Mouse (Mus musculus) cerebellum, adult 11-12 months (tissue): Measurements from ENCODE around the gene Flt1.
"Not testable (repeated sequence)": the region's sequence is repeated elsewhere in the genome, so short reads cannot be mapped to it uniquely, and the experiment has no call there.

ENCODE experiments used
- DNase-seq: peaks from one replicate; pipeline ENCODE4 v3.0.0; 2022

The Flt1 gene

DNA sequence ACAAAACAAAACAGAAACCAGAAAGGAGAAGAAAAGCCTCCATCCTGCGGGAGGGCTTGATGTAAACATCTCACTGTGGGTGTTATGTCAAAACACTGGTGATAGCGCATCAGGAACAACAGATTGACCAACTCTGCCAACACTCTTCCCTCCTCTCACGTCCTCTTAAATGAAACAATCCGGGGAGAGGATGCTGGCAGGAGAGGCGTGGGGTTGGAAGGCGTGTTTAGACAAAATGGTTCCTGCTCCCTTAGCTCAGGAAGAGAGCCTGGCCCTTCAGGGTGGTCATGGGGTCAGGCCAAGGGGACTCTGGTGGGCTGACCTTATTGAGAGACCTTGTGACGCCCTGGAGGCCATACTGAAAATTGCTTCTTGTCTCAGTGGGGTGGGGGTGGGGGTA lies 65.9 kb downstream of the Flt1 start:
- DNase-seq: no peak

DNA sequence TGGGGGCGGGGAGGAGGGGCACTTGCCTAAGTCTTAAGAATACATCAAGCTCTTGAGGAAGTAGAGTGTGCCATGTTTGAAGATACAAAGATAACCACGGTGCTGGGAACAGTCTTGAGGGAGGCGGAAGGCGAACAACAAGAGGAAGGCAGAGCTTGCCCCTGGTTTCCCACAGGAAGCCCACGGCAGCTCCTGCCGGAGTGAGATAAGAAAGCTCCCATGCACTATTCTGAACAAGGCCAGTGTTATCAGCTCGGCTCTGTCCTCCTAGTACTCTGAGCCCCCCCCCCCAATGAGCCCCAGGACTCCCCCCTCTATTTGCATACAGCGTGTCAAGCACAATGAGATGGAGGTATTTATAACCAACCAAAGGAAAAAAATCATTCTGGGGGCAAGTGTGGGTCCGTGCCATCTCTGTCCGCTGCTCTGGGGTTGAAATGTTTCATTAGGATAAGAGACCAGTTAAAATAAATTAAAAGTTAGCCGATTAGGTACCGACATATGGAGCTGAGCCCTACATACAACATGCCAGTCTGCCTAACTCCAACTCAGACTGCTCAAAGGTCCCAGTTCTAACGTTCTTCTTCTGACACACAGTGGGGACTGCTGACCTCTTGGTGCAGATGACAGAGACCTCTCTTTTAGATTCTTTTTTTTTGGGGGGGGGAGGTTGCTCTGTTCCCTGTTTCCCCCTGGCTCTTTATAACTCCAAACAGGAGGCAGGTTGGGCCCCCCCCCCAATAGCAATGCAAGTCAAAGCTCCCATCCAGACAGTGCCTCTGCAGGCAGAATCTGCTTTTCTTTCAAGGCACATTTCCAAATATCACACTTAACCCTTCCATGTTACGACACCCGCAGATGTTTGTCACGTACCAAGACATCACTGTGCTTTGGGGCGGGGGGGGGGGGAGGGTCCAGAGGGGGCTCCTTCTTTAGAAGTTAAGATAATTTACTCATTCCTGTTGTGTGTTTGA lies 67.6 kb downstream of the Flt1 start:
- no peak for DNase-seq

DNA sequence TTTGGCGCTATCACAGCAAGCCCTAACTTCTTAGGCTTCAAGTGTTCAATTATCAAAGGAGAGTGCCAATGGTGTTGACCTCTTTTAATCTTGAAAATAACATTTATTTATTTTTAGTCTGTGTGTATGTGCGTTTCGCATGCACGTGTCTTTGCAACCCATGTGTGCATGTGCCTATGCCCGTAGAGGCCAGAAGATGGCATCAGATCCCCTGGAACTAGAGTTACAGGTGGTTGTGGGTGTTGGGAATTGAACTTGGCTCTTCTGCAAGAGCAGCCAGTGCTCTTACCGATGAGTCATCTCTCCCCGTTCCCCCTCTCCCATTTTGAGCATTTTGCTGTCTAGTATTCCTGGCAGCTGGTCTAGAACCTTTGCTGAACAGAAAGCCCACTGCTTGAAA lies 70.0 kb downstream of the Flt1 start:
- no peak for DNase-seq

DNA sequence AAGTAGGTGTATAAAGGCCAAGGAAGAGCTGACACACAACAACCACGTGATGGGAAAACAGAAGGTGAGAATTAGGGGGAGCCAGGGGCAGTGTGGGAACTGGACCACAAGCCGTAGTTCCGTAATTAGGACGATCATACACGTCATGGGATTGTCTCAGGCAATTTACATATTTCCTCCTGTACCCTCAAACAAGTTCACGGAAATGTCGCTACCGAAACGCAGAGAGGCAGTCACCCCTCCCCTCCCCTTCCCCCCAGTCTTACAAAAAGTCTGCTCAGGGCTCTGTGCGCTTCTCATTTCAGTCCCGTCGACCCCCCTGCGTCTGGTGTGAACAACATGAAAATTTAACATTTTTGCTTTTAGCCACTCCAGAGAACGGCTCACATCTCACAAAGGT lies 74.6 kb downstream of the Flt1 start:
- DNase-seq: no peak

DNA sequence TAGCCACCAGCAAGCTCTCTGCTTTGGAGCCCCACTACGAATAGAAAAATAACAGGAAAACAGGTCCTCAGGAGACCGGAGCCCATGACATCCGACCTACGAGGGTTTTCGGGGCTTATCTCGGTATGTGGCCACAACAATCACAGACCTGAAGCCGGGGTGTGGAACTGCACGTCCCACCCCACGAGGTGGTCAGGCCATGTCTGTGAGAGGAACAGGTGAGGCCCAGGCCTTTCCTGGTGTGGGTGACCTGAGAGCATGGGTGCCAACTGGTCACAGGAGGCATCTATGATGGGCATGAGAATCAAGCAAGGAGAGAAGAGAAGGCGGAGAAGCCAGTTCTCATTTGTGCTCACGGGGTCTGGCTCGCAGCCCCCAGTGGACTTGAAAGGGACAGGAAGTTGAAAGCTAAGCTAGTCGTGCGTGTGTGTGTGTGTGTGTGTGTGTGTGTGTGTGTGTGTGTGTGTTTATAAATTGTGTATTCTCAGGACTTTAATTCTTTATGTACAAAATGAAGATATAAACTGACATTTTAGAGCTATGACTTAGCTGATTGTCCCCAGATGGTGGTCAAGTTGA lies 79.4 kb downstream of the Flt1 start:
- no peak for DNase-seq

DNA sequence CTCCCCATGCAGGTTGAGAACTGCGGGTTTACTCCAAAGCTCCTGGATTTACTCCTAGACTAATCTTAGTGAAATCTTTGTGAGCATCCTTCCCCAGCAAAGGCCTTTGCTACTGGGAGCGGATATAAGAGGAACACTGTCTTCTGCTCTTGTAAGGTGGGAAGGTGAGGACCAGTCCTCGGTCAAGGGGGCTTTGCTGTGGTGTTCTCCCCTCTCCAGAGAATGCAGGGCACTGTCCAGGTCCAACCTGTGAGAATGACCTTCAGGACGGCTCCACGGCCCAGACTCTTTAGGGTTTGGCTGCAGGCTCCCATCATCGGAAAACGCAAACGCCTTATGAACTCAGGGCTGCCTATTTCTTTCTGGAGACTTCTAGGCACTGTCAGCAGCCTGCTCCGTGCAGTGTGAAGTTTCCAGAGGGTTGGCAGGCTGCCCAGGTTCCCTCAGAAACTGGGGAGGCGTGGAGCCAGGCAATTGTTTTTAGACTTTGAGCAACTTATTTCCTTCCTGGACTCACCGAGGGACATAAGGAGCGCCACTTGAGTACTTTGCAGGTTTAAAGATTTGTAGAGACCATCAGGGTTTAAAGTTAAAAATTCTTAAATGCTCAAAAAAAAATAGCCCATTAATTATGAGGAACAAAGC lies 80.7 kb downstream of the Flt1 start:
- DNase-seq: no peak

DNA sequence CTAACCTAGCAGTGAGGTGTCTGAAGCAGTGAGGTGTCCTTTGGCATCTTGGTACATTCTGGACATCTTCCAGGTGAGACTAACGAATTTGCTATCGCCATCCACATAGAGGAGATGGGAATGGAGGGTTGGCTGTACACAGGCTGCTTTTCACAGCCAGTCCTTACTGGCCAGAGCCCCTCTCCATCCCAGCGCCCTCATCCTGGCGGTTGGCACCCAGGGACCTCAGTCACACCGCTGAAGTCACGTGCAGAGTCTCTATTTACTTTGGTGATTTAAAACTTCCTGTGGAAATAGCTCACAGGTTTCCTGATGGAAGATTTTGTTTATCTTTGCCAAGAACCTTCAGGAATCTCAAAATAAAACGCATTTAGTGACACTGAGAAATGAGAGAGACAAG lies 84.4 kb downstream of the Flt1 start:
- no peak for DNase-seq

DNA sequence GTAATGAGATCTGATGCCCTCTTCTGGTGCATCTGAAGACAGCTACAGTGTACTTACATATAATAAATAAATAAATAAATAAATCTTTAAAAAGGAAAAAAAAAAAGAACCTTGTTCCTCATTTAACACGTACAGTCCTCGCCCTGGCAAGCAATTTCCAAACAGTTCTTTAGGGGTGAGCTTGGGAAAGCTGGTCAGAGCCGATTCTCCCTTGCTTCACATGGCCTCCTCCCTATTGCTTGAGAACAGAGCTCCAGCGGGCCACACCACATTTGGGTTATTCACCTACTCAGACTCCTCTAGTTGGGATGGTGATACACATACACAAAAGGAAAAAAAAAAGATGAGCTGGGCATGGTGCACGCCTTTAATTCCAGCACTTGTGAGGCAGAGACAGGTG lies 85.9 kb downstream of the Flt1 start:
- no peak for DNase-seq

DNA sequence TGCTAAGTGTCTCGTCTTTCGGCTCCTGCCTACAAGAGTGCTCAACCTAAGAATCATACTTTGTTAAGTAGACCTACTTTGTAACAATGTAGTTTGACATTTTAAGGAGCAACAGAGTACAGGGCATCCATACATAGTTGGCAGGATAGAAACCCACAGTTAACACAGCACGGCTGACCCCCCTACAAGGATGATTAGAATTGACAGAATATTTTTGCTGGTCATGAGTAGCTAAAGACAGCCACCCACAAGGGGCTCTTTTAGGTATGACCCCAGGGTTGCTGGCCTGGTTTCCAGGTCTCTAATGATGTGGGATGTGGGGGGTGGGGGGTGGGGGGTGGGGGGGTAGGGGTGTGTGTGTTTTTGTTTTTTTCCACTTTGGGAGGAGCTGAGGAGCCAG lies 89.1 kb downstream of the Flt1 start:
- DNase-seq: no peak

DNA sequence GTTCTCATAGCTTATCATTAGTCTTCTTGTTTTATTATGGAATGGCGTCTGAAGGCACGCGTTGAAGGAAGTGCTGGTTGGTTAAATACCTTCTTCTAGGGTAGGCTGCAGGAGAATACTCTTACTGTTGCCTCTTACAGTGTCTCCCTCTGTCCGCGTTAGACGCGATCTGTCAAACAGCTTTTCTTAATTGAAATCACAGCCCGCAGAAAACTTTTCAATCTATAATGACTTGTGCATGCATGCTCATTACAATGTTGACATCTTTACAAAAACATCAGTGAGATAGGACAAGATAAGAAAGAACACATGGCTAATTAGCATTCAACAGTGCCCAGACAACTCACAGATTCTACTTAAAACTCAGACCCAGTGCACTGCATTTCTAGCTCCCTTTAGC lies 89.9 kb downstream of the Flt1 start:
- DNase-seq: no peak

DNA sequence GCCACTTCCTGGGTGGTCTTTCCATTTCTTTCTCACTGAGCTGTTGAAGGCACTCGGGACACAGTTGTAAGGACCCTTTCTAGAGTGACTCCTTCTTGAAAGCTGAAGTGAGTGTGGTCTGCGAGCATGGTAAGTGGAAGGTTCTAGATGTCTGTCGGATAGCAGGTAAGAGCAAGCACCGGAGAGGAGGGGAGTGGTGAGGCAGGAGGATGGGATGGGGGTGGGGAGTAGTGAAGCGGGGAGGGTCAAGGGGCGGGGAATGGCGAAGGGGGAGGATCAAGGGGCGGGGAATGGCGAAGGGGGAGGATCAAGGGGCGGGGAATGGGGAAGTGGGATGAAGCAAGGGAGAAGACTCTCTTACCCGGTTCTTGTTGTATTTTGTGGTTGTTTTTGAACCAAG lies 91.8 kb downstream of the Flt1 start:
- no peak for DNase-seq

DNA sequence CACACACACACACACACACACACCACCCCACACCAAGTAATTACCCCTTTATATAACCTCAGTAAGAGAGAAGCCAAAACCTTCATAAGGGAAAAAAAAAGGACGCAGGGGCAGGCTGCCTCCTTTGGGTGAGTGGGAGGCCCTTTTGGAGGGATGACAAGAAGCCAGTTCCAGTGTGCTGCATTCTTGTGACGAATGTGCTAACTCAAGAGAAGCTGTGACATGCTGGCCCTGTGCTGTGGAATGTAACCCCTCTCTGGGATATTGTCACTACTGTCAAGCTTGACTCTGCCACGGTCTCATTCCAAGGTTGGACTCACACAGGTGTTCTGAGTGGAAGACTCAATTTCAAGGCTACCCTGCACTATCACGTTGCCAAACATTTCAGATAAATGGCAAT lies 93.1 kb downstream of the Flt1 start:
- DNase-seq: no peak

DNA sequence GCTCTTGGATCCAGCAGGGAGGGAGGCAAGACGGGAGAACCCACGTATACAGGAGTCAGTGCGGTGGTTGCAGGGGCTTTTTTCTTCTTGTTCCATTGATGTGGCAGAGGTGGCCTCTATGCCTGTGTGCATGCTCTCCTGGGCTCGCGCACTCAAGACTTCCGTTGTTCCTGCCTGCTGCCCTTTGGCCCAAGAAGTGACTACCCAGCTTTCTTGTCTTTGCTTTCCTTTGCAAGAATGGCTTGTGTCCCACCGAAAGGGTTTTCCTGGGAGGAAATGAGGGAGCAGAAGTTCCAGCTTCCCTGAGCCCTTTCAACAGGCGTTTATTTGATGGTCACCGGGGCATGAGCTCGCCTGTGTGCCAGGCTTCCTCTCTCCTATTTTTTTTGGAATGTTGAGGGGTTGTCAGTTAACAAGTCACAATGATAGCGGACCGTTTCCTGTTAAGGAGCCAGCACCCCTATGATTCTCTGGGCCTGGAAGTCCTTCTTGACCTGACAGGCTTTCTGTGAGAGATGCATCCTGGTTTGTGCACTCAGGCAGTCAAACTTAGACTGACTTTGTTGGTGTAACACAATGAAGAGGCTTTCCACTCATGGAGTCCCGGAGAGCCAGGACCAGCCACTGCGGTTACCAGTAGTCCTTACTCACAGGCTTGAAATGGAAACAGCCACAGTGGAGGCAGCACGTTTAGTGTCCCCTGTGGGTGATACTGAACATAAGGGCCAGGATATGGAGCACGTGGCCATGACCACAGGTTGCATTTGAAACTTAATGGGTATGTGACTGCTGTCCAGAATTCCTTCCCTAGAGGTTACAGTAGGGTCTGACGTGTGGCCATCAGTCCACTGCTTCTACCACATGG lies 95.2 kb downstream of the Flt1 start:
- DNase-seq: no peak

DNA sequence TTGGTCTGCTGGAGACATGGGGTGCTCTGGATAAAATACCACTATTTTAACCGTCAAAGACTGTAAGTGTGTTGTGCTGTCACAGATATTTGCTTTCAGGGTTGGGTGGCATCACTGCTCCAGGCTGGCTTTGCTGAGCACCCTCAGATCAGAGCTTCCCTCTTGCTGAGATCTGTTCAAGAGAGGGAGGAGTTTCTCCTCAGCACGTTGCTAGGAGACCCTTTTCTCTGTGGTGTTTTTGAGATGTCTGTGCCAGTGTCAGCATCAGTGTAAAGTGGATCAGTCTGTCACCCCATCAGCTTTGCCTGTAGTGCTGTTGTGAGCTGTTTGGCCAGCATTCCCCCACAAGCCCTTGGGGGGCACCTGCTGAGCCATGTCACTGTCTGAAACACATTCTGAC lies 98.9 kb downstream of the Flt1 start:
- DNase-seq: no peak

DNA sequence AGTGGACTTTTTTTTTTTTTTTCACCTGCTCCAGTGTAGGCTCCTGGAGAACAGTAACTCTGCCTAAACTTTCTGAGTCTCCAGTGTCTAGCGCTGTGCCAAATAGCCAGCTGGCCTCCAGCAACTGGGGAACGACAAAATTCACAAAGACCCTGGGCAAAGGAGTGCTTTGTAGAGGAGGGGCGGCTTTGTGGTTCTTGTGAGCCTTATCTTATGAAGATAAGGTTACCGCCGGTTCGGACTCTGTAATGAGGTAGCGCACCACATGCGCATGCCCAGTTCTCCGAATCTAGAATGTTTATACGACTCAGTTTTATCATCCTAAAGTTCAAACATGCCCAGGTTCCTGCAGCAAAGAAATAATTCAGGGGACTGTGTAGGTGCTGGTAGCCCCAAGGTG lies 102.1 kb downstream of the Flt1 start:
- no peak for DNase-seq

DNA sequence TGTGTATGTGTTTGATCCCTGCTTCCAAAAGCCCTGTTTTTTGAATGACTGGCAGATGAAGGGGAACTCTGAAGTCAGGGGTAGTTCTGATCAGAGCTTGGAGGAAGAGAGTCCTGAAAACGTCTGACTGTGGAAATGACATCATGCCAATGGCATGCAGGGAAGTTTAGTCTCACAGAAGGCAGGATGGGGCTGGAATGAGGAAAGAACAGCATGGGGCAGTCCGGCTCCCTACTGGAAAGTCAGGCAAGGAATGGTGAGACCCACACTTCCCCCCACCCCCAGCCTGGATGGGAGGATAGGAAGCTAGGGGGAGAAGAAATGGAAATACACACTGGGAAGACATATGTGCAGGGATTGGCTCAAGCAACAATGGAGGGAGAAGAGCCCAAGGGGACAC lies 105.6 kb downstream of the Flt1 start:
- DNase-seq: no peak

DNA sequence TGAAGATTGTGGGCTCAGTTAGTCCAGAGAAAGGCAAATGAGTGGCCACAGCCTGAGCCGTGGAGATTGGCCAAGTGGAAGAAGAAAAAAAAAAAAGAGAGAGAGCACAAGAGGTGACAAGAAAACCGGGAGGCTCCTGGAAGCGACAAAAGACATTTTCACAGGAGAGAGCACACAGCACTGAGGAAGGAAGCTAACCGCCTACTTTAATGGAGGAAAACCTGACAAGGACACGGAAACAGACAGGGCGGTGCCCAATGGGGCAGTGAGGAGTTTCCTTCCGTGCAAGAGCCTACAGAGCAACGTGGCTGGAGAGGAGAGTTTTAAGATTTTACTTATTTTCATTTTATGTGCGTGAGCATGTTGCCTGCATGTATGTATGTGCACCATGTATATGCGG lies 107.6 kb downstream of the Flt1 start:
- DNase-seq: no peak

DNA sequence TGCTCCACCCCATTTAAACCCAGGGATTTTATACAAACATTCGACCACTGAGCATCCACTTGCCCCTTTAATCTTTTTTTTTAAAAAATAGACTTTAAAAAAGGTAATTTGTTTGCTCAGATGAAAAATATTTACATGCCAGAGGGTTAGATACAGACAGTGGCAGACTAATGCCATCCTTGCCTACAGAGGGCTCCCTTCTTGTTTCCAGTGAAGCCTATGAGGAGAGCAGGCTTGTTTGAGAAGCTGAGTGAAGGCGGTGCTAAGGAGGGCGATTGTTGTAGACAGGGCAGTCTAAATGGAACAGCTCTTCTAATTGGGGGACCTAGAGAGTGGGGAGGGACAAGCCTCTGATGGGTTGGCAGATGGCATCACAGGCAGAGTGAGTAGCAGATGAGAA lies 109.4 kb downstream of the Flt1 start:
- DNase-seq: no peak

DNA sequence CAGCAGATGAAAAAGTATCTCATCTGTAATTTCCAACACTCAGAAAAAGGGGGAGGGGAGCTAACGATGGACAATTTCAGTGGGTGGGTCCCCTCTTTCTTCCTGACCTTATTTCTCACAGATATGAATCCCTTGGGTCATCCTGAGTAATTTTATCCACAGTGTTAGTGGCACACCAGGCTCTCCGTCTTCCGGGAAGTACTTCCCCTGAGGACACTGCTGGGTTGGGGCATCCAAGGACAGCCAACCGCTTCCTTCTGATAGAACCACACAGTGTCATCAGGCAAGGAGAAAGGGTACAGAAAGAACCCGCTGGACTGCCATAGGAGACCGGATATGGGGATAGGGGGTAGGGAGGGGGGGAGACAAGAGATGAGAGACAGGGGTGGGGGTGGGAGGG lies 111.2 kb downstream of the Flt1 start:
- DNase-seq: no peak

DNA sequence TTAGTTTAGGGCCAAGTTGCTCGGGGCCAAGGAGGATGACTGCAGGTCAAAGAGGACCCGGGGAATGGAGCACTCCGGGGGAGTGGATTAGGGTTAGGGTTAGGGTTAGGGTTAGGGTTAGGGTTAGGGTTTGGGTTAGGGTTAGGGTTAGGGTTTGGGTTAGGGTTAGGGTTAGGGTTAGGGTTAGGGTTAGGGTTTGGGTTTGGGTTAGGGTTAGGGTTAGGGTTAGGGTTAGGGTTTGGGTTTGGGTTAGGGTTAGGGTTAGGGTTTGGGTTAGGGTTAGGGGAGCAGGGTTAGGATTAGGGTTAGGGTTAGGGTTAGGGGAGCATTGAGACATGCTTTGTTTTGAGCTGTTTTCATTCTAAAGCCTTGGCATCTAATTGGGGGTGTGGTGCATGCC lies 114.5 kb downstream of the Flt1 start:
- DNase-seq: not testable (repeated sequence)

DNA sequence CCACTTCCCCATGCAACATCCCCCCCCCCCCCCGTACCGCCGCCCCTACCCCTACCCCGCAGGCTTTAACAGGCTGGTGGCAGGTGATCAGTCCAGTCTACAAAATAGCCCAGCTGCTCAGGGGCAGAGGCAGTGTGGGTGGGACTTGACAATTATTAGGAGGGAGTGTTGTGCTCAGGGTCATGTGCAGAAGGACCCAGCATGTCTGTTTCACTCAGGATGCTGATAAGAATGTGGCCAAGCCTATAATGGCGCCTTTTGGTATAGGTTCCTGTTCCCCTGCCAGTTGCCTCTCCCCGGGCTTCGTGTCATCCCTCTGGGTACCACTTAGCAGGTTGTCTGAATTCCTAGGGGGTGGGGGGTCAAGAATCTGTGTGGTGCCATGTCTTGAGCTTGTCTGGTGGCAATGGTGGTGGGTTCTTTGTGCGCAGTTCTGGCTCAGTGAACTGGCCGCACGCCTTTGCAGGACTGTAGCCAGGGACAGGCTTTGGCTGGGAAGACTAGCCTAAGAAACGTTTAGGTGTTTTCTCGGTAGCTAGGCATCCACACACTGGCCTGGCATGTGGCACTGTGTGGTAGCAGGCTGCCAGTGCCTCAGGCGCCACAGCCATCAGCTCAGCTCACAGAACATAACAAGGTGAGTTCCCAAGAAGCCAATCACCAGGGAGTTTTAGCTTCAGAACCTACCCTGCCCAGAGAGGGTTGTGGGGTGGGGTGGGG lies 118.4 kb downstream of the Flt1 start:
- DNase-seq: no peak

DNA sequence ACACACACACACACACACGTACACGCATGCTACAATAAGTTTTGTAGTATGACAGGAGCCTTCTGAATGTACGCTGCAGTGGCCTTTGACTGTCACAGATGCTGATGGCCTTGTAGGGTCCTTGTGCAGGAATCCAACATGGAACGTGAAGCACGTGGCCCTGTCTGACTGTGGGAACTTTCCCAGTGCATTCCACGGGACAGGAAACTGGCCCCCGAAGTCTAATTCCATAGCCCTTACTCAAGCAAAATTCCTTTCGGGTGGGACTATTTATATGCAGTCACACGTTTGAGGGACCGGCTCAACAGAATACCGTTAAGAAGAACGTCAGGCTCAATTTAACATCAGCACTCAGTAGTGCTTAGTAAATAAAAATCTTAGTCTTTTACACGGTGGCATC lies 119.1 kb downstream of the Flt1 start:
- no peak for DNase-seq
